28 mouse cellular contexts compared by ENCODE assay signal in the genomic region with DNA sequence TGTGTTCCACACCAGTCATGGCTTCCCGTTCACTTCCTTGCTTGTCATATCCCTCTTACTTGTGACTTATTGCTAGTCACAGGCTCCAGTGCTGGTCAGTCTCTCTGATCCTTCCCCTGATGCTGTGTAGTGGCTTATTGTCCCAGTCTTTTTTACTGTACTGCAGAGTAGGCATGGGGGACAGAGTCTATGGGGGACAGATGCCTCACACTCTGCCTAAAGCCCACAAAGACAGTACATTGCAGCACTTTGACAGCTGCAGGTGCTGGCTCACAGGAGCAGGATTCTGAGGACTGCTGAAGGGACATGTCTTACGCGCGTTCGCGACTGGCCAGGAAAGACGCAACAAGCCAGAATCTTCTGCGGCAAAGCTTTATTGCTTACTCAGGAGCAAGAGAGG.
"Had no signal": no experiment of that assay in that cellular context is flagged by ENCODE, and none has a peak within 500 bp of the region (broad histone marks: within the 10 kb centered on the region; RNA-seq: fewer than 3 reads in every experiment).

No protein-coding gene starts in this region.

- H3K9ac ChIP-seq: embryonic facial prominence, embryonic 12.5 days; embryonic facial prominence, embryonic 13.5 days; embryonic facial prominence, embryonic 15.5 days; forebrain, embryonic 12.5 days; forebrain, embryonic 13.5 days; forebrain, embryonic 15.5 days; forebrain, postnatal 0 days had no signal

- H3K9me3 ChIP-seq: embryonic facial prominence, embryonic 10.5 days; embryonic facial prominence, embryonic 12.5 days; embryonic facial prominence, embryonic 13.5 days; embryonic facial prominence, embryonic 15.5 days; forebrain, embryonic 10.5 days; forebrain, embryonic 12.5 days; forebrain, embryonic 13.5 days; forebrain, embryonic 15.5 days had no signal

- H3K27me3 ChIP-seq: embryonic facial prominence, embryonic 12.5 days; embryonic facial prominence, embryonic 15.5 days; forebrain, embryonic 12.5 days; forebrain, embryonic 13.5 days; forebrain, embryonic 15.5 days had no signal

- H3K27ac ChIP-seq: embryonic facial prominence, embryonic 10.5 days; embryonic facial prominence, embryonic 12.5 days; embryonic facial prominence, embryonic 13.5 days; embryonic facial prominence, embryonic 15.5 days; forebrain, embryonic 10.5 days; forebrain, embryonic 12.5 days; forebrain, embryonic 13.5 days; forebrain, embryonic 15.5 days; gastrocnemius, adult 2 months; heart, adult 2 months had no signal

- ATAC-seq: forebrain, embryonic 13.5 days; forebrain, embryonic 14.5 days; forebrain, embryonic 15.5 days; forebrain, embryonic 16.5 days; forebrain, postnatal 0 days had no signal

- H3K4me2 ChIP-seq: embryonic facial prominence, embryonic 12.5 days; embryonic facial prominence, embryonic 13.5 days; embryonic facial prominence, embryonic 15.5 days; forebrain, embryonic 12.5 days; forebrain, embryonic 13.5 days; forebrain, embryonic 15.5 days had no signal

- H3K36me3 ChIP-seq: embryonic facial prominence, embryonic 10.5 days; embryonic facial prominence, embryonic 12.5 days; embryonic facial prominence, embryonic 13.5 days; embryonic facial prominence, embryonic 15.5 days; forebrain, embryonic 10.5 days; forebrain, embryonic 12.5 days; forebrain, embryonic 15.5 days had no signal

- H3K4me3 ChIP-seq: embryonic facial prominence, embryonic 10.5 days; embryonic facial prominence, embryonic 12.5 days; embryonic facial prominence, embryonic 13.5 days; embryonic facial prominence, embryonic 15.5 days; erythroblast, embryonic 14.5 days; forebrain, embryonic 10.5 days; forebrain, embryonic 12.5 days; forebrain, embryonic 13.5 days; forebrain, embryonic 15.5 days; gastrocnemius, adult 2 months; heart, adult 2 months had no signal

- DNase-seq: cerebellum, adult 2 months; cerebellum, adult 8-10 months; cerebellum, adult 9-10 months; cerebellum, adult 9-11 months; cerebellum, postnatal 10 days; cerebellum, postnatal 14 days; cerebellum, postnatal 25 days; cerebellum, postnatal 36 days; embryo, embryonic 11 days; forebrain, postnatal 0 days; gastrocnemius, adult 2 months; gastrocnemius, postnatal 10 days; gastrocnemius, postnatal 14 days; gastrocnemius, postnatal 25 days; gastrocnemius, postnatal 36 days; heart, adult 18-20 months; heart, adult 2 months had no signal

- H3K4me1 ChIP-seq: embryonic facial prominence, embryonic 10.5 days; embryonic facial prominence, embryonic 12.5 days; embryonic facial prominence, embryonic 13.5 days; embryonic facial prominence, embryonic 15.5 days; forebrain, embryonic 12.5 days; forebrain, embryonic 15.5 days had no signal
